Mouse (Mus musculus) intestine, embryonic 14.5 days (tissue): ENCODE results near the gene Pde10a. TPM values are rescaled to one million over a fixed set of nuclear protein-coding genes. Genes with fewer than 3 reads are reported as not detected.

ENCODE experiments used
- ATAC-seq: fragments of 200-750 bp; cut with Nextera tagmentation; replicated peaks from 2 replicates; pipeline ENCODE4 v1.8.0; 2017; ENCODE audit warnings: low read depth, moderate number of reproducible peaks, moderate TSS enrichment, moderate library complexity; ENCODE audit not compliant: low FRiP score, low TSS enrichment
- DNase-seq: peaks from one replicate; pipeline ENCODE4 v3.0.0-alpha.2; 2018; ENCODE audit warnings: low spot score
- H3K27ac ChIP-seq: fragments of 300-500 bp; sonication (generic); 2 replicates; pipeline ENCODE4 v1.5.1; 2014; ENCODE audit warnings: low read depth, mild to moderate bottlenecking, control low read depth
- H3K27me3 ChIP-seq: fragments of 300-500 bp; sonication (generic); replicated peaks from 2 replicates; pipeline ENCODE4 v1.6.1; 2014; ENCODE audit warnings: low read length, control low read depth; ENCODE audit not compliant: control insufficient read depth, insufficient read depth
- H3K36me3 ChIP-seq: fragments of 300-500 bp; sonication (generic); 2 replicates; pipeline ENCODE4 v1.6.1; 2014; ENCODE audit warnings: low read length, control low read depth; ENCODE audit not compliant: control insufficient read depth, insufficient read depth
- H3K4me1 ChIP-seq: fragments of 300-500 bp; sonication (generic); replicated peaks from 2 replicates; pipeline ENCODE4 v1.6.1; 2014; ENCODE audit warnings: low read length, control low read depth, mixed read lengths; ENCODE audit not compliant: control insufficient read depth, insufficient read depth
- H3K4me2 ChIP-seq: fragments of 300-500 bp; sonication (generic); 2 replicates; pipeline ENCODE4 v1.6.1; 2014; ENCODE audit warnings: low read length
- H3K4me3 ChIP-seq: fragments of 300-500 bp; sonication (generic); 2 replicates; pipeline ENCODE4 v1.5.1; 2014; ENCODE audit warnings: low read depth, low read length, control low read depth, mixed read lengths
- H3K9ac ChIP-seq: fragments of 300-500 bp; sonication (generic); 2 replicates; pipeline ENCODE4 v1.6.1; 2014; ENCODE audit warnings: mild to moderate bottlenecking, low read length
- H3K9me3 ChIP-seq: fragments of 300-500 bp; sonication (generic); 2 replicates; pipeline ENCODE4 v1.6.1; 2016; ENCODE audit warnings: low read length, control low read depth; ENCODE audit not compliant: control insufficient read depth
- WGBS: fragments of 180-500 bp; shearing (Covaris S2); extraction: QIAGEN DNeasy Blood & Tissue Kit; methylation state at CpG from one replicate; pipeline ENCODE4 v1.1.7; 2014; 5-methylcytosine and 5-hydroxymethylcytosine counted together
- polyA plus RNA-seq: library from polyadenylated mRNA; unstranded; fragments of >200 nt; fragmentation: Nextera tagmentation; extraction: Ambion mirVana; gene quantifications from 2 replicates; pipeline ENCODE4 v1.2.1, GENCODE M21; 2014

Gene Pde10a
- polyA plus RNA-seq, 1 experiment from 2014 or later, result 1.4 TPM

- Histone ChIP-seq H3K4me2 (no peak overlapping the region), H3K27ac (no peak overlapping the region), H3K9me3 (no peaks in the 10 kb centered on the region), H3K4me1 (no peaks in the 10 kb centered on the region), H3K36me3 (no peaks in the 10 kb centered on the region), H3K27me3 (no peaks in the 10 kb centered on the region), H3K4me3 (no peak overlapping the region), H3K9ac (no peak overlapping the region)
- 61% methylated on average over 8 of the region's 8 CpGs for WGBS
- DNase-seq (no peak), ATAC-seq (no peak)
Observed at GRCm38 (mm10) chr17:9035561-9036348, 510.6 kb downstream of the Pde10a start.

Other genes starting within 250 kb of the Pde10a start
- gene Mpc1, start 242.5 kb upstream of the Pde10a start, polyA plus RNA-seq, result 168 and 170 TPM in 2 replicates
- 63.8 and 82.2 TPM in 2 replicates for gene Sft2d1, start 214.3 kb upstream of the Pde10a start, polyA plus RNA-seq
- gene Prr18, start 187.9 kb upstream of the Pde10a start, polyA plus RNA-seq, result 0.32 and 0.65 TPM in 2 replicates
- gene T2, start 169.4 kb upstream of the Pde10a start, polyA plus RNA-seq, result 0.35 TPM in 1 of 2 replicates, not detected in the other
- gene T, start 90.9 kb upstream of the Pde10a start, polyA plus RNA-seq, result 0.47 and 0.54 TPM in 2 replicates
- gene Gm17087, start 41.6 kb downstream of the Pde10a start, polyA plus RNA-seq, result not detected in 2 replicates